Mouse (Mus musculus): ENCODE results near the gene Olfm4. TPM values are rescaled to one million over a fixed set of nuclear protein-coding genes. Genes with fewer than 3 reads are reported as not detected.

The Olfm4 gene
- polyA plus RNA-seq (2015; fragmentation: Nextera tagmentation; extraction: Ambion mirVana): 0.88 and 1.2 TPM in 2 replicates

GRCm38 (mm10) chr14:79983781-79984180 lies at the start of gene Olfm4:
Gene Olfm4 (plus strand): TSS chr14:79984081.
- no peak for ATAC-seq (ENCODE audit: low read depth)
- Histone ChIP-seq H3K9ac (no peak within 1 kb of the TSS), H3K4me2 (no peak within 1 kb of the TSS), H3K4me3 (no peak within 1 kb of the TSS), H3K4me1 (replicated peaks) (no peaks in the 10 kb centered on the region), H3K27ac (replicated peaks) (no peak within 1 kb of the TSS), H3K36me3 (no peaks in the 10 kb centered on the region), H3K9me3 (no peaks in the 10 kb centered on the region), H3K27me3 (no peaks in the 10 kb centered on the region)
- 87% methylated on average over 2 of the region's 2 CpGs for WGBS

- Histone ChIP-seq H3K36me3 (no peaks in the 10 kb centered on the region), H3K27me3 (no peaks in the 10 kb centered on the region), H3K4me3 (no peak overlapping the region), H3K4me2 (no peak overlapping the region), H3K4me1 (replicated peaks) (no peaks in the 10 kb centered on the region), H3K9ac (no peak overlapping the region), H3K9me3 (no peaks in the 10 kb centered on the region), H3K27ac (replicated peaks) (no peak overlapping the region)
- WGBS: 64% methylated on average over 4 of the region's 4 CpGs
- ATAC-seq (ENCODE audit: low read depth): no peak
Observed at GRCm38 (mm10) chr14:79934426-79934825, 49.5 kb upstream of the Olfm4 start.

- no peak overlapping the region for H3K4me2 ChIP-seq
- no peaks in the 10 kb centered on the region for H3K9me3 ChIP-seq
- no peaks in the 10 kb centered on the region for H3K27me3 ChIP-seq
- no peak overlapping the region for H3K4me3 ChIP-seq
- no peaks in the 10 kb centered on the region for H3K4me1 ChIP-seq (replicated peaks)
- H3K36me3 ChIP-seq: no peaks in the 10 kb centered on the region
- no peak overlapping the region for H3K9ac ChIP-seq
- WGBS: 71% methylated on average over 4 of the region's 4 CpGs
- ATAC-seq (ENCODE audit: low read depth): no peak
- no peak overlapping the region for H3K27ac ChIP-seq (replicated peaks)
Observed at GRCm38 (mm10) chr14:79936879-79937468, 46.9 kb upstream of the Olfm4 start.

GRCm38 (mm10) chr14:79945876-79946275 lies 38.0 kb upstream of the Olfm4 start:
- Histone ChIP-seq H3K4me3 (no peak overlapping the region), H3K9ac (no peak overlapping the region), H3K4me1 (replicated peaks) (no peaks in the 10 kb centered on the region), H3K4me2 (no peak overlapping the region), H3K27ac (replicated peaks) (no peak overlapping the region), H3K27me3 (no peaks in the 10 kb centered on the region), H3K36me3 (no peaks in the 10 kb centered on the region), H3K9me3 (no peaks in the 10 kb centered on the region)
- no peak for ATAC-seq (ENCODE audit: low read depth)
- WGBS: 73% methylated on average over 2 of the region's 2 CpGs

GRCm38 (mm10) chr14:79955678-79956077 lies 28.2 kb upstream of the Olfm4 start:
- H3K36me3 ChIP-seq: no peaks in the 10 kb centered on the region
- H3K27ac ChIP-seq (replicated peaks): no peak overlapping the region
- no peaks in the 10 kb centered on the region for H3K27me3 ChIP-seq
- H3K9me3 ChIP-seq: no peaks in the 10 kb centered on the region
- no peak overlapping the region for H3K4me2 ChIP-seq
- ATAC-seq (ENCODE audit: low read depth): no peak
- H3K4me3 ChIP-seq: no peak overlapping the region
- no peak overlapping the region for H3K9ac ChIP-seq
- peaks cover 14% of the 10 kb centered on the region for H3K4me1 ChIP-seq (replicated peaks)
- 64% methylated on average over 3 of the region's 3 CpGs for WGBS

- Histone ChIP-seq H3K27ac (replicated peaks) (peak overlapping the region; percentile 74), H3K9me3 (no peaks in the 10 kb centered on the region), H3K4me3 (no peak overlapping the region), H3K4me2 (0 out of 2 replicates have a peak overlapping the region, but pooled peaks have one; percentile 7), H3K4me1 (replicated peaks) (peaks cover 21% of the 10 kb centered on the region), H3K27me3 (no peaks in the 10 kb centered on the region), H3K9ac (no peak overlapping the region), H3K36me3 (no peaks in the 10 kb centered on the region)
- 36% methylated on average over 15 of the region's 15 CpGs for WGBS
- ATAC-seq (ENCODE audit: low read depth): 0 out of 2 replicates have a peak, but pooled peaks have one; percentile 22
Observed at GRCm38 (mm10) chr14:79957789-79958487, 25.9 kb upstream of the Olfm4 start.

GRCm38 (mm10) chr14:79961187-79961586 lies 22.7 kb upstream of the Olfm4 start:
- Histone ChIP-seq H3K4me2 (no peak overlapping the region), H3K27me3 (no peaks in the 10 kb centered on the region), H3K9me3 (no peaks in the 10 kb centered on the region), H3K36me3 (no peaks in the 10 kb centered on the region), H3K4me1 (replicated peaks) (peaks cover 21% of the 10 kb centered on the region), H3K9ac (no peak overlapping the region), H3K27ac (replicated peaks) (peak overlapping the region; percentile 52; the same call in 1 of the 2 replicates), H3K4me3 (no peak overlapping the region)
- WGBS: 73% methylated on average over 4 of the region's 4 CpGs
- peak; percentile 41; the same call in 1 of the 2 replicates for ATAC-seq (ENCODE audit: low read depth)

GRCm38 (mm10) chr14:79961602-79962001 lies 22.3 kb upstream of the Olfm4 start:
- H3K27ac ChIP-seq (replicated peaks): 0 out of 2 replicates have a peak overlapping the region, but pooled peaks have one; percentile 38
- H3K36me3 ChIP-seq: no peaks in the 10 kb centered on the region
- H3K9me3 ChIP-seq: no peaks in the 10 kb centered on the region
- no peaks in the 10 kb centered on the region for H3K27me3 ChIP-seq
- H3K4me2 ChIP-seq: no peak overlapping the region
- WGBS: 74% methylated on average over 2 of the region's 2 CpGs
- H3K9ac ChIP-seq: no peak overlapping the region
- H3K4me1 ChIP-seq (replicated peaks): peaks cover 21% of the 10 kb centered on the region
- ATAC-seq (ENCODE audit: low read depth): peak; percentile 62; the same call in 1 of the 2 replicates
- H3K4me3 ChIP-seq: no peak overlapping the region

GRCm38 (mm10) chr14:79970165-79970564 lies 13.7 kb upstream of the Olfm4 start:
- 29% methylated on average over 3 of the region's 3 CpGs for WGBS
- H3K4me1 ChIP-seq (replicated peaks): peaks cover 17% of the 10 kb centered on the region
- peak; percentile 49; the same call in 1 of the 2 replicates for ATAC-seq (ENCODE audit: low read depth)

GRCm38 (mm10) chr14:79970928-79971738 lies 12.7 kb upstream of the Olfm4 start:
- Histone ChIP-seq H3K4me1 (replicated peaks) (peaks cover 17% of the 10 kb centered on the region), H3K4me3 (no peak overlapping the region), H3K9ac (no peak overlapping the region), H3K27ac (replicated peaks) (no peak overlapping the region), H3K4me2 (no peak overlapping the region), H3K27me3 (no peaks in the 10 kb centered on the region), H3K36me3 (no peaks in the 10 kb centered on the region), H3K9me3 (no peaks in the 10 kb centered on the region)
- ATAC-seq (ENCODE audit: low read depth): peak; percentile 85; the same call in 1 of the 2 replicates
- whole genome bisulfite sequencing: 28% methylated on average over 14 of the region's 14 CpGs

More at GRCm38 (mm10) chr14:79970165-79970564, 13.7 kb upstream of the Olfm4 start:
- H3K27ac ChIP-seq (replicated peaks): peak overlapping the region; percentile 61
- H3K9ac ChIP-seq: no peak overlapping the region
- no peaks in the 10 kb centered on the region for H3K36me3 ChIP-seq
- no peak overlapping the region for H3K4me3 ChIP-seq
- no peak overlapping the region for H3K4me2 ChIP-seq
- H3K9me3 ChIP-seq: no peaks in the 10 kb centered on the region
- no peaks in the 10 kb centered on the region for H3K27me3 ChIP-seq

- H3K27me3 ChIP-seq: no peaks in the 10 kb centered on the region
- H3K9me3 ChIP-seq: no peaks in the 10 kb centered on the region
- no peak overlapping the region for H3K27ac ChIP-seq (replicated peaks)
- ATAC-seq (ENCODE audit: low read depth): no peak
- H3K9ac ChIP-seq: no peak overlapping the region
- no peaks in the 10 kb centered on the region for H3K36me3 ChIP-seq
- H3K4me3 ChIP-seq: no peak overlapping the region
- no peak overlapping the region for H3K4me2 ChIP-seq
- WGBS: 91% methylated on average over 4 of the region's 4 CpGs
- H3K4me1 ChIP-seq (replicated peaks): no peaks in the 10 kb centered on the region
Observed at GRCm38 (mm10) chr14:79981437-79981836, 2.4 kb upstream of the Olfm4 start.

GRCm38 (mm10) chr14:79985137-79985670 lies 1.3 kb downstream of the Olfm4 start:
- no peaks in the 10 kb centered on the region for H3K36me3 ChIP-seq
- no peak overlapping the region for H3K27ac ChIP-seq (replicated peaks)
- H3K27me3 ChIP-seq: no peaks in the 10 kb centered on the region
- no peaks in the 10 kb centered on the region for H3K9me3 ChIP-seq
- H3K4me1 ChIP-seq (replicated peaks): no peaks in the 10 kb centered on the region
- no peak for ATAC-seq (ENCODE audit: low read depth)
- H3K4me3 ChIP-seq: no peak overlapping the region
- WGBS: 88% methylated on average over 7 of the region's 7 CpGs
- H3K9ac ChIP-seq: no peak overlapping the region
- H3K4me2 ChIP-seq: no peak overlapping the region

Data from neural tube, embryonic 13.5 days (tissue).